1 mouse cellular context compared by ENCODE assay signal in the genomic region with DNA sequence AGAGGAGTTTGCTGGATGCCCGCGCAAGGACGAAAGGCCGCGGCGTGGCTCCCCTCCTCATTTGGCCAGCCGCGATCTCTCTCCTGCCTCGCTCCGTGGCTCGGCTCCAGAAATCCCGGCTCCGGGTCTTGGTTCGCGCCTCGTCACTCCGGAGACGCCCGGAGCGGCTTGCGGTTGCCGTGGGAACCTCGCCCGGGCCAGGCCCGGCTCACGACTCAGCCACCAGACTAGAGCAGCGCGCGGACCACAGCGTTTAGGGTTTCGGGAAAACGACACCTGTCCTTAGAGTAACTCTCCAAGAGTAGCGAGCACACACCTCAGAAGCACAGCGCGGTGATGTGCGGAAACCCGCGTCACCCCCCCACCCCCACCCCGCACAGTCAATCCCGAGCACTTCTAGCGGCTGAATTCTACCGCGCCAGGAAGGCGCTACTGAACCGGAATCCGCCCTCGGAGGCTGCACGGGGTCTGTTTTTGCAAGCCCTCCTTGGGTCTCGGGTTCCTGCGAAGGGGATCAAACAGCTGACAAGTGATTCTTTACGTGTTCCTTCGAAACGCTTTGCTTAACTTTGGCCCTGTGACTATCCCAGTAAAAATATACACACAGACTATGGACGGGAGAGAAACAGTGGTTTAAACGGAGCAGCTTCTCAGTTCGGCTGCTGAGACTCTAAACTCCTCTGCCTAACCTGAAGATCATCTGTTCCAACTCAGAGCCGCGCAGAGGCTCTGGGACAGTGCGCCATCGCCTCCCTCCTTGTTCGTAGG.
A peak's percentile ranks its signal among the peaks of the same experiment; 100 is the strongest.
TF ChIP-seq lines count a peak whose summit lies in the region.

No protein-coding gene starts in this region.

TF ChIP-seq in C2C12, 6 proteins besides CTCF, POLR2A, EP300 and RAD21:
- TF ChIP-seq MYOD1 (IDR thresholded peaks at IDR 0.05; ENCODE audit: control insufficient read depth, insufficient read length, low read depth) (peak; percentile 9), USF1 (IDR thresholded peaks at IDR 0.05; ENCODE audit: low read depth) (no peak), MAX (IDR thresholded peaks at IDR 0.05) (no peak)
TF ChIP-seq in C2C12: peak in this region for 1.
